Mouse (Mus musculus) bone marrow macrophage, adult 2 months (primary cell): ENCODE results near the gene Gm20422. TPM values are rescaled to one million over a fixed set of nuclear protein-coding genes. Genes with fewer than 3 reads are reported as not detected.
A peak's percentile ranks its signal among the peaks of the same experiment; 100 is the strongest.

Experiments used
- H3K27ac ChIP-seq: 2 replicates; pipeline ENCODE4 v1.5.1; 2012; ENCODE audit warnings: low read depth, low read length; ENCODE audit not compliant: insufficient read depth
- H3K4me1 ChIP-seq: 2 replicates; pipeline ENCODE4 v1.6.1; 2012; ENCODE audit warnings: low read length; ENCODE audit not compliant: control insufficient read depth, insufficient read depth
- H3K4me3 ChIP-seq: 2 replicates; pipeline ENCODE4 v1.5.1; 2012; ENCODE audit warnings: mild to moderate bottlenecking, low read length, moderate library complexity; ENCODE audit not compliant: insufficient read depth
- CTCF ChIP-seq: IDR thresholded peaks from 2 replicates; pipeline ENCODE4 v1.5.1; 2012; ENCODE audit warnings: low read depth, mild to moderate bottlenecking, low read length, moderate library complexity
- POLR2A ChIP-seq: IDR thresholded peaks from 2 replicates; pipeline ENCODE4 v1.6.1; 2012; ENCODE audit warnings: mild to moderate bottlenecking, low read depth, low read length, borderline replicate concordance
- polyA plus RNA-seq: library from polyadenylated mRNA; stranded (reverse); fragments of >200 nt; gene quantifications from 2 replicates; pipeline ENCODE4 v1.2.4, GENCODE M21; 2012; ENCODE audit not compliant: missing spikeins, insufficient read depth, insufficient read length

The Gm20422 gene
- polyA plus RNA-seq, 1 experiment, result 2.8 TPM

- Histone ChIP-seq H3K4me3 (no peak overlapping the region), H3K27ac (no peak overlapping the region), H3K4me1 (peaks cover 8% of the 10 kb centered on the region)
- TF ChIP-seq POLR2A, result no peak
- no peak for TF ChIP-seq CTCF
Observed at GRCm38 (mm10) chr8:69772106-69772505, 2.6 kb downstream of the Gm20422 start.

- H3K4me1 ChIP-seq, result peaks cover 8% of the 10 kb centered on the region
- H3K27ac ChIP-seq, result no peak overlapping the region
- no peak for TF ChIP-seq CTCF
- H3K4me3 ChIP-seq, result no peak overlapping the region
Observed at GRCm38 (mm10) chr8:69771221-69771620, 3.5 kb downstream of the Gm20422 start.

GRCm38 (mm10) chr8:69761814-69762445, 12.8 kb downstream of the Gm20422 start:
- no peak overlapping the region for H3K4me3 ChIP-seq
- no peaks in the 10 kb centered on the region for H3K4me1 ChIP-seq
- H3K27ac ChIP-seq, result no peak overlapping the region
- TF ChIP-seq POLR2A (no peak), CTCF (no peak)

GRCm38 (mm10) chr8:69758316-69758715, 16.4 kb downstream of the Gm20422 start:
- H3K4me3 ChIP-seq, result no peak overlapping the region
- TF ChIP-seq CTCF (no peak), POLR2A (no peak)
- H3K27ac ChIP-seq, result no peak overlapping the region
- no peaks in the 10 kb centered on the region for H3K4me1 ChIP-seq

- Histone ChIP-seq H3K27ac (no peak overlapping the region), H3K4me1 (peaks cover 8% of the 10 kb centered on the region), H3K4me3 (no peak overlapping the region)
- TF ChIP-seq POLR2A (no peak), CTCF (no peak)
Observed at GRCm38 (mm10) chr8:69752437-69752836, 22.2 kb downstream of the Gm20422 start.

- peaks cover 11% of the 10 kb centered on the region for H3K4me1 ChIP-seq
- peak within 1 kb of the TSS; percentile 85 for H3K27ac ChIP-seq
- TF ChIP-seq POLR2A (0 out of 2 replicates have a peak, but pooled peaks have one; percentile 60), CTCF (no peak)
- H3K4me3 ChIP-seq, result peak within 1 kb of the TSS; percentile 71
Observed at GRCm38 (mm10) chr8:69749544-69750454, 24.9 kb downstream of the Gm20422 start, which contains the start of gene Zfp963. Zfp963 (minus strand) TSS chr8:69749970.

GRCm38 (mm10) chr8:69741231-69741630, 33.5 kb downstream of the Gm20422 start:
- peaks cover 3% of the 10 kb centered on the region; the same call in 1 of the 2 replicates for H3K4me1 ChIP-seq
- TF ChIP-seq POLR2A, result no peak
- TF ChIP-seq CTCF, result no peak
- H3K4me3 ChIP-seq, result no peak overlapping the region
- no peak overlapping the region for H3K27ac ChIP-seq

- TF ChIP-seq POLR2A, result no peak
- Histone ChIP-seq H3K27ac (no peak overlapping the region), H3K4me1 (peaks cover 3% of the 10 kb centered on the region; the same call in 1 of the 2 replicates), H3K4me3 (no peak overlapping the region)
Observed at GRCm38 (mm10) chr8:69740763-69741162, 33.9 kb downstream of the Gm20422 start.

- no peaks in the 10 kb centered on the region for H3K4me1 ChIP-seq
- no peak overlapping the region for H3K4me3 ChIP-seq
- no peak overlapping the region for H3K27ac ChIP-seq
- TF ChIP-seq CTCF, result no peak
- no peak for TF ChIP-seq POLR2A
Observed at GRCm38 (mm10) chr8:69735495-69735894, 39.2 kb downstream of the Gm20422 start.

GRCm38 (mm10) chr8:69717232-69717580, 57.5 kb downstream of the Gm20422 start:
- TF ChIP-seq CTCF (no peak), POLR2A (no peak)
- H3K4me3 ChIP-seq, result peak overlapping the region; percentile 50
- peaks cover 12% of the 10 kb centered on the region for H3K4me1 ChIP-seq
- peak overlapping the region; percentile 22; the same call in 1 of the 2 replicates for H3K27ac ChIP-seq
